Mouse (Mus musculus): ENCODE measurements at regions not wholly inside any gene's neighbourhood (a gene's known extent, or its start where the extent isn't known, plus 50 kb on each side); places are given as distances from the start of the nearest gene placed in this dataset.

GRCm38 (mm10) chr13:42593488-42594170 lies 86.8 kb upstream of the Phactr1 start:
- no peak overlapping the region for H3K4me2 ChIP-seq
- H3K9ac ChIP-seq, result no peak overlapping the region
- no peaks in the 10 kb centered on the region for H3K36me3 ChIP-seq (replicated peaks)
- H3K27ac ChIP-seq (replicated peaks), result no peak overlapping the region
- 54% methylated on average over 11 of the region's 11 CpGs for WGBS (ENCODE audit: insufficient replicate concordance)
- no peak overlapping the region for H3K4me3 ChIP-seq (replicated peaks)
- H3K4me1 ChIP-seq (replicated peaks), result no peaks in the 10 kb centered on the region
- ATAC-seq (ENCODE audit: insufficient read depth), result no peak
- H3K27me3 ChIP-seq, result no peaks in the 10 kb centered on the region
- H3K9me3 ChIP-seq (replicated peaks), result no peaks in the 10 kb centered on the region

GRCm38 (mm10) chr13:42595180-42595579 lies 85.2 kb upstream of the Phactr1 start:
- Histone ChIP-seq H3K27me3 (no peaks in the 10 kb centered on the region), H3K4me3 (replicated peaks) (no peak overlapping the region), H3K4me1 (replicated peaks) (no peaks in the 10 kb centered on the region), H3K36me3 (replicated peaks) (no peaks in the 10 kb centered on the region), H3K4me2 (no peak overlapping the region), H3K9ac (no peak overlapping the region), H3K9me3 (replicated peaks) (no peaks in the 10 kb centered on the region), H3K27ac (replicated peaks) (no peak overlapping the region)
- WGBS (ENCODE audit: insufficient replicate concordance), result 48% methylated on average over 3 of the region's 3 CpGs
- ATAC-seq (ENCODE audit: insufficient read depth), result no peak

- no peaks in the 10 kb centered on the region for H3K27me3 ChIP-seq
- 70% methylated on average over 3 of the region's 3 CpGs for WGBS (ENCODE audit: insufficient replicate concordance)
- no peak overlapping the region for H3K4me3 ChIP-seq (replicated peaks)
Measured at GRCm38 (mm10) chr13:42597781-42598180, 82.6 kb upstream of the Phactr1 start.

GRCm38 (mm10) chr13:42603308-42603707 lies 77.1 kb upstream of the Phactr1 start:
- ATAC-seq (ENCODE audit: insufficient read depth), result no peak
- Histone ChIP-seq H3K36me3 (replicated peaks) (no peaks in the 10 kb centered on the region), H3K4me2 (no peak overlapping the region), H3K27ac (replicated peaks) (no peak overlapping the region), H3K4me1 (replicated peaks) (no peaks in the 10 kb centered on the region), H3K9ac (no peak overlapping the region), H3K27me3 (no peaks in the 10 kb centered on the region), H3K9me3 (replicated peaks) (no peaks in the 10 kb centered on the region), H3K4me3 (replicated peaks) (no peak overlapping the region)
- WGBS (ENCODE audit: insufficient replicate concordance), result 55% methylated on average over 4 of the region's 4 CpGs

More at GRCm38 (mm10) chr13:42597781-42598180, 82.6 kb upstream of the Phactr1 start:
- Histone ChIP-seq H3K9ac (no peak overlapping the region), H3K9me3 (replicated peaks) (no peaks in the 10 kb centered on the region), H3K4me1 (replicated peaks) (no peaks in the 10 kb centered on the region), H3K4me2 (no peak overlapping the region), H3K36me3 (replicated peaks) (no peaks in the 10 kb centered on the region), H3K27ac (replicated peaks) (no peak overlapping the region)
- no peak for ATAC-seq (ENCODE audit: insufficient read depth)

GRCm38 (mm10) chr13:42607735-42608134 lies 72.7 kb upstream of the Phactr1 start:
- H3K27ac ChIP-seq (replicated peaks), result no peak overlapping the region
- H3K9ac ChIP-seq, result no peak overlapping the region
- ATAC-seq (ENCODE audit: insufficient read depth), result no peak
- H3K4me1 ChIP-seq (replicated peaks), result no peaks in the 10 kb centered on the region
- H3K4me3 ChIP-seq (replicated peaks), result no peak overlapping the region
- no peaks in the 10 kb centered on the region for H3K36me3 ChIP-seq (replicated peaks)
- H3K4me2 ChIP-seq, result no peak overlapping the region
- 45% methylated on average over 10 of the region's 10 CpGs for WGBS (ENCODE audit: insufficient replicate concordance)
- no peaks in the 10 kb centered on the region for H3K27me3 ChIP-seq
- no peaks in the 10 kb centered on the region for H3K9me3 ChIP-seq (replicated peaks)

GRCm38 (mm10) chr13:42608963-42609362 lies 71.5 kb upstream of the Phactr1 start:
- Histone ChIP-seq H3K9me3 (replicated peaks) (no peaks in the 10 kb centered on the region), H3K4me1 (replicated peaks) (no peaks in the 10 kb centered on the region), H3K4me2 (no peak overlapping the region), H3K4me3 (replicated peaks) (no peak overlapping the region), H3K36me3 (replicated peaks) (no peaks in the 10 kb centered on the region), H3K27ac (replicated peaks) (no peak overlapping the region), H3K27me3 (no peaks in the 10 kb centered on the region), H3K9ac (no peak overlapping the region)
- 23% methylated on average over 4 of the region's 4 CpGs for WGBS (ENCODE audit: insufficient replicate concordance)
- ATAC-seq (ENCODE audit: insufficient read depth), result no peak

GRCm38 (mm10) chr13:42613326-42613725 lies 67.1 kb upstream of the Phactr1 start:
- Histone ChIP-seq H3K4me1 (replicated peaks) (no peaks in the 10 kb centered on the region), H3K9me3 (replicated peaks) (no peaks in the 10 kb centered on the region), H3K36me3 (replicated peaks) (no peaks in the 10 kb centered on the region), H3K9ac (no peak overlapping the region), H3K27me3 (no peaks in the 10 kb centered on the region), H3K27ac (replicated peaks) (no peak overlapping the region), H3K4me3 (replicated peaks) (no peak overlapping the region), H3K4me2 (no peak overlapping the region)
- WGBS (ENCODE audit: insufficient replicate concordance), result 50% methylated on average over 4 of the region's 4 CpGs
- no peak for ATAC-seq (ENCODE audit: insufficient read depth)

GRCm38 (mm10) chr13:42615826-42616225 lies 64.6 kb upstream of the Phactr1 start:
- Histone ChIP-seq H3K27me3 (no peaks in the 10 kb centered on the region), H3K36me3 (replicated peaks) (no peaks in the 10 kb centered on the region), H3K4me1 (replicated peaks) (no peaks in the 10 kb centered on the region), H3K4me2 (no peak overlapping the region), H3K27ac (replicated peaks) (no peak overlapping the region), H3K4me3 (replicated peaks) (no peak overlapping the region), H3K9me3 (replicated peaks) (no peaks in the 10 kb centered on the region), H3K9ac (no peak overlapping the region)
- no peak for ATAC-seq (ENCODE audit: insufficient read depth)
- WGBS (ENCODE audit: insufficient replicate concordance), result 66% methylated on average over 5 of the region's 5 CpGs

- 71% methylated on average over 6 of the region's 6 CpGs for WGBS (ENCODE audit: insufficient replicate concordance)
- no peak for ATAC-seq (ENCODE audit: insufficient read depth)
- H3K4me2 ChIP-seq, result no peak overlapping the region
Measured at GRCm38 (mm10) chr13:42617225-42617624, 63.2 kb upstream of the Phactr1 start.

GRCm38 (mm10) chr13:42617844-42618243 lies 62.6 kb upstream of the Phactr1 start:
- no peaks in the 10 kb centered on the region for H3K27me3 ChIP-seq
- no peak for ATAC-seq (ENCODE audit: insufficient read depth)
- 29% methylated on average over 4 of the region's 4 CpGs for WGBS (ENCODE audit: insufficient replicate concordance)
- no peak overlapping the region for H3K4me3 ChIP-seq (replicated peaks)
- H3K36me3 ChIP-seq (replicated peaks), result no peaks in the 10 kb centered on the region
- H3K9me3 ChIP-seq (replicated peaks), result no peaks in the 10 kb centered on the region
- H3K27ac ChIP-seq (replicated peaks), result no peak overlapping the region
- no peaks in the 10 kb centered on the region for H3K4me1 ChIP-seq (replicated peaks)
- H3K9ac ChIP-seq, result no peak overlapping the region
- no peak overlapping the region for H3K4me2 ChIP-seq

More at GRCm38 (mm10) chr13:42617225-42617624, 63.2 kb upstream of the Phactr1 start:
- no peak overlapping the region for H3K4me3 ChIP-seq (replicated peaks)
- no peaks in the 10 kb centered on the region for H3K27me3 ChIP-seq
- H3K4me1 ChIP-seq (replicated peaks), result no peaks in the 10 kb centered on the region
- H3K27ac ChIP-seq (replicated peaks), result no peak overlapping the region
- no peaks in the 10 kb centered on the region for H3K36me3 ChIP-seq (replicated peaks)
- no peaks in the 10 kb centered on the region for H3K9me3 ChIP-seq (replicated peaks)
- H3K9ac ChIP-seq, result no peak overlapping the region

- no peaks in the 10 kb centered on the region for H3K27me3 ChIP-seq
- H3K27ac ChIP-seq (replicated peaks), result no peak overlapping the region
- no peak overlapping the region for H3K4me2 ChIP-seq
- H3K4me1 ChIP-seq (replicated peaks), result no peaks in the 10 kb centered on the region
- no peak for ATAC-seq (ENCODE audit: insufficient read depth)
- no peaks in the 10 kb centered on the region for H3K36me3 ChIP-seq (replicated peaks)
- H3K9ac ChIP-seq, result no peak overlapping the region
- 66% methylated on average over 6 of the region's 6 CpGs for WGBS (ENCODE audit: insufficient replicate concordance)
- H3K9me3 ChIP-seq (replicated peaks), result no peaks in the 10 kb centered on the region
- no peak overlapping the region for H3K4me3 ChIP-seq (replicated peaks)
Measured at GRCm38 (mm10) chr13:42619555-42620280, 60.7 kb upstream of the Phactr1 start.

Measured in liver, embryonic 15.5 days (tissue).